In the genomic region with DNA sequence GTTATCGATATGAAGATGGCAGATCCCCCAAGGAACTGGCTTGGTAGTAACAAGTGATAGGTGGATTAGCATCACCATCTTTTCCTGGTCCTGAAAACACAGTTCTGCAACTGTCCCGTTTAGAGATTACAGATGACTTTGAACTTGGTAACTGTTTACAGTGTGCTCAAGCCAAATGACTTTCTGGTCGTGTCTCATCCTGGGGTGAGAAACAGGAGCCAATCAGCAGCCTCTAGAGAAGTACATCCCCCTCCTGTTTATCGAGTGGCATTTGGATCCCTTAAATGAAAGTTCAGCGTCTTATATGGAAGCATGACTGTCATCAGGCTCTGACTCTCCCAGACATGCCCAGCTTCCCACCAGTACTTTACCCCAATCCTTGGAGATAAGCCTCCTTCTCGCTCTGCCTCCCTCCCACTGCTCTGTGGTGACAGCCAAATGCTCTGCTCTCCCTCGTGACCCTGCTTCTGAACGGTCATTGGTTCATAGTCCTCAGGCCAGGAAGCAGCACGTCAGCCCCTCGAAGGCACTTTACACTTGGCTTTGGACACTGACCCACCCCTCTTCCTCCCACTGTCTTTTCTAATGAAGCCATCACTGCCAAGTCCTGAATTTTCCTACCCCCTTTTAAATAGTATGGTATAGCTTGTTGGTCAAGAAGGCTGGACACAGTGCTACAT, we compare ENCODE assay signal across 29 mouse cellular contexts. TPM values are rescaled to one million over a fixed set of nuclear protein-coding genes. Genes with fewer than 3 reads are reported as not detected.
DNase-seq lines count a peak whose midpoint lies in the region; ATAC-seq and TF ChIP-seq lines count a peak whose summit lies in the region.
"Had no signal": no experiment of that assay in that cellular context is flagged by ENCODE, and none has a peak within 500 bp of the region (broad histone marks: within the 10 kb centered on the region; RNA-seq: fewer than 3 reads in every experiment).

No protein-coding gene starts in this region.

- no peak overlapping the region for H3K27ac ChIP-seq in heart, embryonic 12.5 days (ENCODE audit: poor library complexity, severe bottlenecking)
- no peak overlapping the region for H3K27ac ChIP-seq in kidney, postnatal 0 days
- no peak overlapping the region for H3K27ac ChIP-seq in intestine, postnatal 0 days (ENCODE audit: low read depth, low read length)
- H3K27ac ChIP-seq: embryonic facial prominence, embryonic 12.5 days; hindbrain, embryonic 13.5 days; layer of hippocampus, adult 2 months; limb, embryonic 13.5 days; liver, embryonic 15.5 days; stomach, postnatal 0 days had no signal

- ATAC-seq in heart, embryonic 12.5 days (ENCODE audit: insufficient number of reproducible peaks, low FRiP score) = no peak
- ATAC-seq in kidney, postnatal 0 days (replicated peaks; ENCODE audit: low FRiP score, low read depth) = no peak
- no peak for ATAC-seq in megakaryocyte, adult 5-6 weeks (ENCODE audit: poor library complexity, severe bottlenecking)
- no peak for ATAC-seq in intestine, postnatal 0 days
- ATAC-seq: forebrain, embryonic 14.5 days; inflammation-experienced regulatory T-cells, adult 6 months had no signal

- no peaks in the 10 kb centered on the region for H3K36me3 ChIP-seq in heart, embryonic 12.5 days
- H3K36me3 ChIP-seq in kidney, postnatal 0 days (ENCODE audit: insufficient read depth, low read length) = no peaks in the 10 kb centered on the region
- H3K36me3 ChIP-seq in megakaryocyte, embryonic 14.5 days (replicated peaks; ENCODE audit: low read length) = no peaks in the 10 kb centered on the region
- H3K36me3 ChIP-seq in intestine, postnatal 0 days (ENCODE audit: control insufficient read depth, insufficient read depth) = no peaks in the 10 kb centered on the region
- H3K36me3 ChIP-seq: embryonic facial prominence, embryonic 12.5 days; hindbrain, embryonic 13.5 days; limb, embryonic 13.5 days; liver, embryonic 15.5 days had no signal

- 0 out of 2 replicates have a peak overlapping the region, but pooled peaks have one; percentile 14 for H3K4me2 ChIP-seq in heart, embryonic 12.5 days
- H3K4me2 ChIP-seq in kidney, postnatal 0 days (ENCODE audit: low read length) = no peak overlapping the region
- no peak overlapping the region for H3K4me2 ChIP-seq in intestine, postnatal 0 days (replicated peaks; ENCODE audit: low read depth)
- H3K4me2 ChIP-seq: embryonic facial prominence, embryonic 12.5 days; hindbrain, embryonic 13.5 days; limb, embryonic 13.5 days; liver, embryonic 15.5 days had no signal

- H3K4me3 ChIP-seq in heart, embryonic 12.5 days = no peak overlapping the region
- H3K4me3 ChIP-seq in kidney, postnatal 0 days (replicated peaks; ENCODE audit: low read depth, low read length) = no peak overlapping the region
- H3K4me3 ChIP-seq in megakaryocyte, embryonic 14.5 days (replicated peaks) = peak overlapping the region; percentile 56
- H3K4me3 ChIP-seq in intestine, postnatal 0 days (ENCODE audit: low read depth, low read length) = no peak overlapping the region
- H3K4me3 ChIP-seq: embryonic facial prominence, embryonic 12.5 days; hindbrain, embryonic 13.5 days; layer of hippocampus, adult 2 months; limb, embryonic 13.5 days; liver, embryonic 15.5 days had no signal

- no peak for TF ChIP-seq CTCF in kidney, postnatal 0 days (IDR thresholded peaks at IDR 0.05; ENCODE audit: low read depth)
- TF ChIP-seq CTCF in intestine, postnatal 0 days (IDR thresholded peaks at IDR 0.05; ENCODE audit: low read depth) = no peak

- H3K27me3 ChIP-seq in heart, embryonic 12.5 days (replicated peaks) = no peaks in the 10 kb centered on the region
- H3K27me3 ChIP-seq in kidney, postnatal 0 days (ENCODE audit: insufficient read depth, low read length) = no peaks in the 10 kb centered on the region
- peaks cover 27% of the 10 kb centered on the region for H3K27me3 ChIP-seq in megakaryocyte, embryonic 14.5 days (replicated peaks)
- H3K27me3 ChIP-seq in intestine, postnatal 0 days (replicated peaks; ENCODE audit: control insufficient read depth, insufficient read depth, low read length) = no peaks in the 10 kb centered on the region
- H3K27me3 ChIP-seq: embryonic facial prominence, embryonic 12.5 days; hindbrain, embryonic 13.5 days; limb, embryonic 13.5 days; liver, embryonic 15.5 days had no signal

- no peaks in the 10 kb centered on the region for H3K4me1 ChIP-seq in heart, embryonic 12.5 days (replicated peaks)
- no peaks in the 10 kb centered on the region for H3K4me1 ChIP-seq in kidney, postnatal 0 days (replicated peaks; ENCODE audit: insufficient read depth, low read length)
- H3K4me1 ChIP-seq in megakaryocyte, embryonic 14.5 days = peaks cover 5% of the 10 kb centered on the region; the same call in 1 of the 2 replicates
- no peaks in the 10 kb centered on the region for H3K4me1 ChIP-seq in intestine, postnatal 0 days (replicated peaks; ENCODE audit: control insufficient read depth, insufficient read depth, low read length)
- H3K4me1 ChIP-seq: embryonic facial prominence, embryonic 12.5 days; hindbrain, embryonic 13.5 days; limb, embryonic 13.5 days; liver, embryonic 15.5 days had no signal

- no peaks in the 10 kb centered on the region for H3K9me3 ChIP-seq in heart, embryonic 12.5 days (replicated peaks)
- no peaks in the 10 kb centered on the region for H3K9me3 ChIP-seq in kidney, postnatal 0 days (replicated peaks; ENCODE audit: low read length)
- no peaks in the 10 kb centered on the region for H3K9me3 ChIP-seq in megakaryocyte, embryonic 14.5 days
- H3K9me3 ChIP-seq in intestine, postnatal 0 days (ENCODE audit: control insufficient read depth) = no peaks in the 10 kb centered on the region
- H3K9me3 ChIP-seq: embryonic facial prominence, embryonic 12.5 days; hindbrain, embryonic 13.5 days; limb, embryonic 13.5 days; liver, embryonic 15.5 days had no signal

- 27% methylated on average over 10 of the region's 10 CpGs for WGBS in heart, embryonic 12.5 days
- WGBS in kidney, postnatal 0 days = 41% methylated on average over 10 of the region's 10 CpGs
- WGBS in intestine, postnatal 0 days = 33% methylated on average over 10 of the region's 10 CpGs

- intact Hi-C loops in heart, postnatal 36 days (cut with DNase I) = no loop called here

- H3K9ac ChIP-seq in heart, embryonic 12.5 days = no peak overlapping the region
- H3K9ac ChIP-seq in kidney, postnatal 0 days (ENCODE audit: low read depth, low read length) = no peak overlapping the region
- no peak overlapping the region for H3K9ac ChIP-seq in intestine, postnatal 0 days (ENCODE audit: low read depth, low read length)
- H3K9ac ChIP-seq: embryonic facial prominence, embryonic 12.5 days; hindbrain, embryonic 13.5 days; limb, embryonic 13.5 days; liver, embryonic 15.5 days had no signal

- no peak for DNase-seq in heart, postnatal 36 days
- DNase-seq in kidney, postnatal 0 days (ENCODE audit: low spot score) = peak; percentile 12
- no peak for DNase-seq in kidney, adult 8-10 months
- DNase-seq: B cell, adult 2 months; cerebellum, adult 2 months; cerebellum, postnatal 36 days; gastrocnemius, postnatal 10 days; kidney, postnatal 14 days; layer of hippocampus, postnatal 36 days; right cerebral cortex, adult 18-20 months had no signal

RNA-seq across cellular contexts. Expression of a gene that starts 16.2 kb away (rescaled TPM):
- not detected in 2 replicates for polyA plus RNA-seq in heart, embryonic 12.5 days (2016; fragmentation: Nextera tagmentation; extraction: Ambion mirVana)
- total RNA-seq in heart, postnatal 36 days (2021) = not detected
- 0.09 and 0.17 TPM in 2 replicates for polyA plus RNA-seq in kidney, postnatal 0 days (2015; fragmentation: Nextera tagmentation; extraction: Ambion mirVana)
- not detected in 2 replicates for polyA plus RNA-seq in megakaryocyte, embryonic 14.5 days (2012; ENCODE audit: insufficient read depth, low replicate concordance)
- total RNA-seq in megakaryocyte, adult 5-6 weeks (2015) = 0.51 and 2.6 TPM in 2 replicates
- 1.8 and 5.0 TPM in 2 replicates for total RNA-seq in megakaryocyte, adult 5-6 weeks (2017)
- not detected in 2 replicates for polyA plus RNA-seq in intestine, postnatal 0 days (2015; fragmentation: Nextera tagmentation; extraction: Ambion mirVana)
- total RNA-seq: adrenal gland, adult 18-20 months; adrenal gland, postnatal 4 days; heart, adult 8-10 months; layer of hippocampus, adult 2 months; layer of hippocampus, postnatal 36 days; left cerebral cortex, postnatal 14 days; midbrain, postnatal 0 days had no signal
- polyA plus RNA-seq: cerebellum, adult 2 months; embryonic facial prominence, embryonic 12.5 days; hindbrain, embryonic 13.5 days; limb, embryonic 13.5 days; liver, embryonic 15.5 days; stomach, postnatal 0 days had no signal

RNA-seq across cellular contexts. Expression of a gene that starts 31.7 kb away (rescaled TPM):
- polyA plus RNA-seq in heart, embryonic 12.5 days (2016; fragmentation: Nextera tagmentation; extraction: Ambion mirVana) = 0.17 and 0.27 TPM in 2 replicates
- not detected for total RNA-seq in heart, postnatal 36 days (2021)
- polyA plus RNA-seq in kidney, postnatal 0 days (2015; fragmentation: Nextera tagmentation; extraction: Ambion mirVana) = not detected in 2 replicates
- not detected in 2 replicates for polyA plus RNA-seq in megakaryocyte, embryonic 14.5 days (2012; ENCODE audit: insufficient read depth, low replicate concordance)
- not detected in 2 replicates for total RNA-seq in megakaryocyte, adult 5-6 weeks (2015)
- not detected in 2 replicates for total RNA-seq in megakaryocyte, adult 5-6 weeks (2017)
- polyA plus RNA-seq in intestine, postnatal 0 days (2015; fragmentation: Nextera tagmentation; extraction: Ambion mirVana) = not detected in 2 replicates
- total RNA-seq: adrenal gland, adult 18-20 months; adrenal gland, postnatal 4 days; gastrocnemius, postnatal 10 days; heart, adult 8-10 months; megakaryocyte-erythroid progenitor cell, adult 5-6 weeks; midbrain, postnatal 0 days had no signal
- polyA plus RNA-seq: embryonic facial prominence, embryonic 12.5 days; forebrain, embryonic 14.5 days; hindbrain, embryonic 13.5 days; inflammation-experienced regulatory T-cells, adult 6 months; limb, embryonic 13.5 days; liver, embryonic 15.5 days; midbrain, postnatal 0 days; stomach, postnatal 0 days; urinary bladder, adult 2 months had no signal

RNA-seq across cellular contexts. Expression of a gene that starts 50.9 kb away (rescaled TPM):
- polyA plus RNA-seq in heart, embryonic 12.5 days (2016; fragmentation: Nextera tagmentation; extraction: Ambion mirVana) = 0.14 and 0.19 TPM in 2 replicates
- total RNA-seq in heart, postnatal 36 days (2021) = 1 to 10 TPM; 1.6 to 2.0 TPM
- polyA plus RNA-seq in kidney, postnatal 0 days (2015; fragmentation: Nextera tagmentation; extraction: Ambion mirVana) = 29.7 and 29.9 TPM in 2 replicates
- polyA plus RNA-seq in megakaryocyte, embryonic 14.5 days (2012; ENCODE audit: insufficient read depth, low replicate concordance) = 0.43 TPM in 1 of 2 replicates, not detected in the other
- 3.0 and 3.4 TPM in 2 replicates for total RNA-seq in megakaryocyte, adult 5-6 weeks (2015)
- total RNA-seq in megakaryocyte, adult 5-6 weeks (2017) = 1.9 and 2.4 TPM in 2 replicates
- polyA plus RNA-seq in intestine, postnatal 0 days (2015; fragmentation: Nextera tagmentation; extraction: Ambion mirVana) = 21.2 and 23.8 TPM in 2 replicates

Comparison
In these comparisons a context has a peak if more than half of its experiments do, and no peak if none do; other contexts are left out.
1. RNA of a gene that starts 50.9 kb away (polyA plus RNA-seq): 29.7 to 29.9 TPM in kidney, postnatal 0 days and 21.2 to 23.8 TPM in intestine, postnatal 0 days; 0.43 TPM in megakaryocyte, embryonic 14.5 days and 0.14 to 0.19 TPM in heart, embryonic 12.5 days; every median in the first group is over 10 times any median in the second.